Mouse (Mus musculus) Muller cell, postnatal 12 days (primary cell): ENCODE results near the gene Ehd4.

Experiments used
- DNase-seq: peaks from one replicate; pipeline ENCODE4 v3.0.0-alpha.2; 2015; ENCODE audit errors: inconsistent ontology term

The Ehd4 gene

GRCm38 (mm10) chr2:120144390-120144789 is 10.0 kb downstream of the Ehd4 start:
- no peak for DNase-seq

GRCm38 (mm10) chr2:120142336-120142735 is 12.1 kb downstream of the Ehd4 start:
- DNase-seq: no peak

DNA sequence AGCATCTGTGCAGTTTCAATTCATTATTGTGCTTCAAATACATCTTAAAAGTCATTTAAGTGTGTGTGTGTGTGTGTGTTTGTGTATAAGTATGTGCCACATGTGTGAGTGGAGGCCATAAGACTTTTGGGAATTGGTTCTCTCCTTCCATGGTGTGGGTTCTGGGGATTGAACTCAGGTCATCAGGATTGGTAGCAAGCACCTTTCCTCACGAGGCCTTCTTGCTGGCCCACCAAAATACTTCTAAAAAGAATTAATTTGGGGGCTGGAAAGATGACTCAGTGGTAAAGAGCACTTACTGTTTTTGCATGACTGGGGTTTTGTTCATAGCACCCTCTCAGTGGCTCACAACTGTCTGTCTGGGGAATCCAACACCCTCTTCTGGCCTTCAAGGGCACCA is 12.7 kb downstream of the Ehd4 start:
- no peak for DNase-seq

DNA sequence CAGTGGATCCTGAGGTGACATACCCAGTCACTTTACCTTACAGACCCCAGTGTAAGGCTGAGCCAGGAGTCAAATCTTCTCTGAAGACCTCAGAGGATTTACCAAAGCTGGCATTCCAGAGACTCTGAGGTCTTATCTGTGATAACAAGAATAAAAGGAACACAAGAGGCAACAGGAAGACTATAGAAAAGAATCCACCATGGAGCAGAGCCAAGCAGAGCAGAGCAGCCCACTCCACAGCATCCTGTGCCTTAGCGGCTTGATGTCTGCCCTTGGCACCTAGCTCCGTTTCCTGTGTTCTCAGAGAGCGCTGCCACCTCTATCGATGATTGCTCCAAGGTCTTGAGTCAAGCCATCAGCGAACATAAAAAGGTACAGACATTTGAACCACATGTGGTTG is 14.1 kb downstream of the Ehd4 start:
- no peak for DNase-seq

GRCm38 (mm10) chr2:120139091-120139490 is 15.3 kb downstream of the Ehd4 start:
- DNase-seq: no peak

- DNase-seq: no peak
Measured at GRCm38 (mm10) chr2:120137281-120137680, 17.1 kb downstream of the Ehd4 start.

DNA sequence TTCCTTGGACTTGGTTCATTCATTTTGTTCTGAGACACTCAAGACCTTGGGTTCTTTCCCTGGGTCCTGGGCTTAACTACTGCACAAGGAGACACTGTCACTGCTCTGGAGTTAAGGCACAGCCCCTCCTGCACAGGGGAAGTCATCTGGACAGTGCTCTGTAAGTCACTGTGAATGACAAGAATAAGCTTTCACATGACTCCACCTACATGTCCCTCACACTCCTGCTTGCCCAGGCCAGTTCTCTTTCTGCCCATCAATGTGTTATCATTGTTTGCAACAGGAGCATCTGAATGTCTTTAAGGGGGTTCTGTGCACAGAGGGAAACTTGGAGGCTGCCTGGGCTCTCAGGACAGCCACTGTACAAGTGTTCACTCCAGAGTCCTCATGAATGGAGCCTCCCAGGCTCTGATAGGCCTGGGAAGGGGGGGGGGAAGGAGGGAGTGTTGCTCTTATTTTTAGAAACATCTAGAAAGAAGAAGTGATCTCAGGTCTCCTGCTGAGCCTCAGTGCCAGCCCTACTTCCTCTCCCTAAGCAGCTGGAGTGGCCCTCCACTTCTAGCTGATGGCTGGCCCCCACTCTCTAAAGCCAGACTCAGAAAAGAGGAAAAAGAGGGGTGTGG is 19.8 kb downstream of the Ehd4 start:
- no peak for DNase-seq

DNA sequence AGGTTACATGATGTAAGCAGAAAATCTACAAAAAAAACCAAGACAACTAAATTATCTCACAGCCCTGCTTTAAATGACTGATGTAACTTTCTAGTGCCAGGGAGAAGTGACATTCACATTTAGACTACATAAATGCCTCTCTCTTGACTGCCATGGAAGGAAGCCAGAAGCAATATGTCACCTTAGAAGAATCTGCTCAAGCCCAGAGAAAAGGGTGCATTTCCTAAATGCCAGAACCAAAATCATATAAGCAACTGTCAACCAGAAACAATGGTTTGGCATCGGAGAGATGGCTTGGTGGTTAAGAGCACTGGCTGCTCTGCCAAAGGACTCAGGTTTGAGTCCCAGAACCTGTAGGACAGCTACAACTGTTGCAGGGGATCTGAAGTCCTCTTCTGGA is 22.5 kb downstream of the Ehd4 start:
- DNase-seq: peak; percentile 88

DNA sequence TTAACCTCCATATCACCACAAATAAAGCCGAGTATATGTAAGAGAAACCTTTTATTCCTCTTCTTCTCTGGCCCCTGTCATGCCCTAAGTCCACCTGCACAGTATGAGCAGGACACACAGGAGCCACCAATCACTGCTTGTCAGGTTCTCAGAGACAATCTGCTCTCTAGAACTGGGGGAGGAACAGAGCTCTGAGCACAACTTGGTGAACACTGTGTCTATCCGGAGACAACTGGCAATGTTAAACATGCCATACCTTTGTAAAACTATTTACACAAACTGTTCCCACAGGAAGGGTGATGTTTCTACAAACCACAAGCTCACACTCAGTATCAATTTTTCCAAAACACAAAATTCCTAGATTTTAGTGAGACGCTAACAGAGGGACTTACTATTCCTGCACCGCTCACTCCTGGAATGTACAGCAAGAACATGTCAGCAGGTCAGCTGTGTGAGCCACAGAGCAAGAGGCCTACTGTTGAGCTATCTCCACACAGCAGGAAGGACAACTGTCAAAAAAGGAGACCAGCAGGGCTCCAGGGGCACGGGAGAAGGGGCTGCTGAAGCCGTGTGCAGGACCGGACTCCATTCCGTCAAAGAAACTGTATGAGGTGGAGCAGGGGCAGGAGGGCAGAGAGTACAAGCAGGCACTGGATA is 25.0 kb downstream of the Ehd4 start:
- DNase-seq: peak; percentile 32

DNA sequence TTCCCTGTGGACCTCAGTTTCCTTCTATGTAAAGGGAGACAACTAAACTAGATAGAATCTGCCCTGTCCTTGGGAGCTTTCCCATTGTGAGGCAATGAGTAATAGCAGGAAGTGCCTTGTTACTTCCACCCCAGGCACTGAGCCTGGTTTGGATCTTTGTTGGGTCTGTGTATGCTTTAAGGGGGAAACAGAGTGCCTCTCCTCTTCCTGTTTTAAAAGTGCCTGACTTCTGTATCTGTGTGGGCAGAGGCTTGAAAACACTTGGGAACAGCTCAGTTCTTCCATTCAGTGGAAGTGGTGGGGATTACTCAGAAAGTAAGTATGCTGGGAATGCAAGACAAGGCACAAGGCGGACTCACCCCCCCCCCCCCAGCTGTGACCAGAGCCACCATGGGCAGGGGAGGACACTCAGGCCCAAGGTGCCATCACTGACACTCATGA is 25.8 kb downstream of the Ehd4 start:
- peak; percentile 93 for DNase-seq

DNA sequence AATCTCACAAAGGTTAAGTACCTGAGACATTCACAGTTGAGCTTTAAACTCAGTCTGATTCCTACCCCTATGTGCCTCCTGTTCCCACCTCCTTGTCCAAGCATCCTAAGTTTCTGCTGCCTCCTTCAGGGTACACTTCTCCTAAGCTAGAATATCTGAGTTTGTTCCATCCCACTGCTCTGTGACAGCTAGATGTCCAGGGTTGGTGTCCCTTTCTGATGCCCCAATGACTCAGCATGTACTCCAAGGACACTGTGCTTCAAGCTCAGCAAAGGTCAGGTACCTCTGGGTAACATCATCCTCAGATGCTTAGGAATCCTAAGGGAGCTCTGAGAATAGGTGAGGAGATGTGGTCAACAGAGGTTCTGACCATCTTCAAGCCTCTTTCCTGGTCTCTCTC is 26.4 kb downstream of the Ehd4 start:
- DNase-seq: no peak

- no peak for DNase-seq
Measured at GRCm38 (mm10) chr2:120126901-120127300, 27.5 kb downstream of the Ehd4 start.

GRCm38 (mm10) chr2:120126408-120126807 is 28.0 kb downstream of the Ehd4 start:
- DNase-seq: no peak

DNA sequence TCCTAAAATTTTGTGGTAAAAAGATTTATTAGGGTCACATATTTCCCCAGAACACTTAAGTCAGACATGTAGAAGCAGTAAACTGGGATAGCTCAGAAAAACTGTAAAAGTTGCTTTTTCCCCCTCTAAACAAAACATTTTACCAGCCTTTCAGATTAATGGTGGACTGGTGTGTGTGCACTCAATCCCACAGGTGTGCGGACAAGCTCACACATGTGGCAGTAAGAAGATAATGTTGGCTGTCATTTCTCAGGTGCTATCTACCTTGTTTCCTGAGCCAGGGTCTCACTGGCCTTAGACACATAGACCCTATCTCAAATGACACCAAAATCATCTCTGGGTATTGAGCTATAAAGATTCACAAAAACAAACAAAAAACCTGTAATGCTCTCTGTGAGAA is 28.9 kb downstream of the Ehd4 start:
- DNase-seq: no peak

GRCm38 (mm10) chr2:120124946-120125345 is 29.5 kb downstream of the Ehd4 start:
- DNase-seq: no peak

GRCm38 (mm10) chr2:120124096-120124495 is 30.3 kb downstream of the Ehd4 start:
- peak; percentile 27 for DNase-seq

DNA sequence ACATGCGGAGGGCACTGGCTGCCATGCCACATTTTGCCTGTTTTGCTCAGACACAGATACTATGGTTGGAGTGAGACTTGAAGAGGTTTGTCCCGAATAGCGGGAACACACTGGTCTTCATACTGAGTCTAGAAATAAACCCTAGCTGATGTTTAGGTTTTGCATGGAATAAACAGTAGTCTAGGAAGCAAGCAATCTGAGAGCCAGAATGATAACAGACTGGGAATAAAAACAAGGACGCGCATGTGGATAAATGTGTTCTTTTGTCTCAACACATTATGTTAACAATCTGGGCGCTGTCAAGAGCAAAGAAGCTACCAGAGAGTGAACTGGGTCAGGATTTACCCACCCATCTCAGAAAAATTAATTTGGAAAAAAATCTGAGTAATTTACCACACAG is 31.4 kb downstream of the Ehd4 start:
- DNase-seq: no peak

- DNase-seq: no peak
Measured at GRCm38 (mm10) chr2:120117346-120117745, 37.1 kb downstream of the Ehd4 start.

DNA sequence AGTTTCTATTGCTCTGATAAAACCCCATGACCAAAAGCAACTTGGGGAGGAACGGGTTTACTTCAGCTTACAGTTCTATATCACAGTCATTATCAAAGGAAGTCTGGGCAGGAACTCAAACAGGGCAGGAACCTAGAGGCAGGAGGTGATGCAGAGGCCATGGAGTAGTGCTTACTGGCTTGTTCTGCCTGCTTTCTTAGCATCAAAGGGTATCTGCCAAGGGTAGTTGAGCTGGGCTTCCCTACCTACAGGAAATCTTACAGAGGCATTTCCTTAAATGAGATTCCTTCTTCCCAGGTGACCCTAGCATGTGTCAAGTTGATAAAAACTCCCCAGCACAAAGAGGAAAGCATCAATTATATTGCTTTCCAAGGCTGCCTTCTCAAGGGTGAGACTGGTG is 38.0 kb downstream of the Ehd4 start:
- no peak for DNase-seq

DNA sequence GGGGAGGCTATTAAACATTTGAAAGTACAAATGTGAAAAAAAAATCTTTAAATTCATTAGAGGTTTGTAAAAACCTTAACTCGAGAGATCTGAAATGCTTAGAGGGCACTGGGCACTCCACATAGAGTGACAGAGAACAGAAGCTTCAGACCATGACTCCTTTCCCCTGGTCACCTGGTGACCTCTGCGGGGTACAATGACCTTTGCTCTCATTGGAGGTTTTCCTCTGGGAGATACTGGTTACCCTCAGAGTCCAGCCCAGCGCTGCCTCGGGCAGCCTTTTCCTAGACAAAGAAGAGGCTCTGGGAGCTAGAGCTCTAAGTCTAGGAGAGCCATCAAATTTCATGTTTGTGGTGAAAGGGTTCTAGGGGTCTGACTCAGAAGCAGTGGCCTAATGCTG is 39.4 kb downstream of the Ehd4 start:
- no peak for DNase-seq

- DNase-seq: no peak
Measured at GRCm38 (mm10) chr2:120113963-120114362, 40.4 kb downstream of the Ehd4 start.

DNA sequence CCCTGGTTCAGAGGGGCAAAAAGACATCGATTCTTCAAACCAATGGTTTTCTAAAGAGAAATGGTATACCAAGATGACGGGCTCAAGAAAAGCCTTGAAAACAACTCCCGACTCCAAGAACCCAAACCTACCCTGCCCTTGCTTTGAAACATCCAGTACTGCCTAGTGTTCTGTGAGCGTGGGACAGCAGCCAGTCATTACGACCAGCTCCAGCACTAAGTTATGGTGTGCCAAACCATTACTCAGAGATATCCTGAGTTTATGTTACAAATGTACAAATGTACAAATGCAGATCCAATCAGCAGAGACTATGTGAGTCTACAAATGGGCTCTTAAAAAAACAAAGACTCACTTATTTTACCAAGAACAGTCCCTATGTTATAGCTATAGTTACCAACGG is 40.9 kb downstream of the Ehd4 start:
- DNase-seq: no peak

- DNase-seq: no peak
Measured at GRCm38 (mm10) chr2:120111596-120111995, 42.8 kb downstream of the Ehd4 start.

DNA sequence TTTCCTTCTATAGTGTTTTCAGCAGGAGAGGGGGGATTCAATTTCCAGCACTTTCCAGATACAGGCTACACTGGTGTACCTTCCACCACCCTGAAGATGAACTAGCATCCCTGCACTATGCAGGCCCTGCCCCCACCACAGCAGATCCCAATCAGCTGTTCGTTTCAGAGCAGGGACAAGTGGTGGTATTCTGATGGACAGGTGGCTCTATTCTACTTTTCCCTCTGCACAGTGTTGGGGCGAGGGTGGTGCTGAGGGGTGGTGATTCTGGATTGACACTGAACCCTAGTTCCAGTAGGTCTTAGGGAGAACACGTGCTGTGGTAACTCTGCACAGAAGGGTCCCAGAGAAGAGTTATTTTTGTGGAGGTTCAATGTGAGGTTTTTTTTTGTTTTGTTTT is 43.2 kb downstream of the Ehd4 start:
- no peak for DNase-seq
